Mouse (Mus musculus) kidney, postnatal 0 days (tissue): ENCODE results near the gene Vpreb2. TPM values are rescaled to one million over a fixed set of nuclear protein-coding genes. Genes with fewer than 3 reads are reported as not detected.
"Not testable (repeated sequence)": the region's sequence is repeated elsewhere in the genome, so short reads cannot be mapped to it uniquely, and the experiment has no call there.

ENCODE experiments used
- ATAC-seq: fragments of 200-750 bp; cut with Nextera tagmentation; replicated peaks from 2 replicates; pipeline ENCODE4 v1.8.0; 2017; ENCODE audit warnings: low read depth, moderate number of reproducible peaks, moderate TSS enrichment, moderate library complexity; ENCODE audit not compliant: low FRiP score
- DNase-seq: peaks from one replicate; pipeline ENCODE4 v3.0.0-alpha.2; 2016; ENCODE audit warnings: low spot score
- H3K27ac ChIP-seq: fragments of 300-500 bp; sonication (generic); 2 replicates; pipeline ENCODE4 v1.5.1; 2014; ENCODE audit warnings: mild to moderate bottlenecking
- H3K27me3 ChIP-seq: fragments of 300-500 bp; sonication (generic); 2 replicates; pipeline ENCODE4 v1.6.1; 2014; ENCODE audit warnings: low read length, mixed read lengths; ENCODE audit not compliant: insufficient read depth
- H3K36me3 ChIP-seq: fragments of 300-500 bp; sonication (generic); 2 replicates; pipeline ENCODE4 v1.6.1; 2014; ENCODE audit warnings: low read length, mixed read lengths; ENCODE audit not compliant: insufficient read depth
- H3K4me1 ChIP-seq: fragments of 300-500 bp; sonication (generic); replicated peaks from 2 replicates; pipeline ENCODE4 v1.6.1; 2014; ENCODE audit warnings: antibody characterized with exemption, low read length, mixed read lengths; ENCODE audit not compliant: insufficient read depth
- H3K4me2 ChIP-seq: fragments of 300-500 bp; sonication (generic); 2 replicates; pipeline ENCODE4 v1.6.1; 2014; ENCODE audit warnings: mild to moderate bottlenecking, low read length, moderate library complexity, mixed read lengths
- H3K4me3 ChIP-seq: fragments of 300-500 bp; sonication (generic); replicated peaks from 2 replicates; pipeline ENCODE4 v1.5.1; 2014; ENCODE audit warnings: low read depth, low read length
- H3K9ac ChIP-seq: fragments of 300-500 bp; sonication (generic); 2 replicates; pipeline ENCODE4 v1.6.1; 2014; ENCODE audit warnings: low read depth, low read length
- H3K9me3 ChIP-seq: fragments of 300-500 bp; sonication (generic); replicated peaks from 2 replicates; pipeline ENCODE4 v1.6.1; 2016; ENCODE audit warnings: low read length, inconsistent platforms, mixed read lengths
- CTCF ChIP-seq: IDR thresholded peaks from 2 replicates; pipeline ENCODE4 v1.5.1; 2016; ENCODE audit warnings: antibody characterized with exemption, low read depth, mild to moderate bottlenecking, moderate library complexity
- WGBS: fragments of 180-500 bp; shearing (Covaris S2); extraction: QIAGEN DNeasy Blood & Tissue Kit; methylation state at CpG from one replicate; pipeline ENCODE4 v1.1.7; 2014; 5-methylcytosine and 5-hydroxymethylcytosine counted together
- polyA plus RNA-seq: library from polyadenylated mRNA; unstranded; fragments of >200 nt; fragmentation: Nextera tagmentation; extraction: Ambion mirVana; gene quantifications from 2 replicates; pipeline ENCODE4 v1.2.1, GENCODE M21; 2015

Gene Vpreb2
- polyA plus RNA-seq, 1 experiment from 2014 or later = not detected

DNA sequence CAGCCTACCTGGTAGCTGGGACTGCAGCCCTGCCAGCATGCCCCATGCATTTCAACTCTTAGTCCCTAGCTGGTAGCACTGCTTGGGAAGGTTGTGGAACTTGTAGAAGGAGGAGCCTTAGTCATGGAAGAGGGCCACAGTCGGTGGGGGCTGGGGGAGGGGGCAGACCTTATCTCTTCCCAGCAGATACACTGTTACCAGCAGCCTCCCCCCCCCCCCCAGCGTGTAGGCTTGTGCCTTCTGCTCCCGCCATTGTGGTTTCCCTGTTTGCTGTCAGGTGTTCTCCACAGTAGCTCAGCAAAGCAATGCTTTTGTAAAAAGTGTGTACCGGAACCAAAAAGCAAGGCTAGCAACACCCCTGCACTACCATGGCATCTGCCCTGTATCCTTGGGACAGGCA, 28.6 kb upstream of the Vpreb2 start:
- WGBS = 97% methylated on average over 4 of the region's 4 CpGs
- Histone ChIP-seq H3K4me2 (no peak overlapping the region), H3K9ac (no peak overlapping the region), H3K4me3 (no peak overlapping the region), H3K27ac (no peak overlapping the region), H3K27me3 (no peaks in the 10 kb centered on the region), H3K9me3 (no peaks in the 10 kb centered on the region), H3K36me3 (no peaks in the 10 kb centered on the region), H3K4me1 (no peaks in the 10 kb centered on the region)
- TF ChIP-seq CTCF = no peak
- no peak for ATAC-seq
- DNase-seq = no peak

DNA sequence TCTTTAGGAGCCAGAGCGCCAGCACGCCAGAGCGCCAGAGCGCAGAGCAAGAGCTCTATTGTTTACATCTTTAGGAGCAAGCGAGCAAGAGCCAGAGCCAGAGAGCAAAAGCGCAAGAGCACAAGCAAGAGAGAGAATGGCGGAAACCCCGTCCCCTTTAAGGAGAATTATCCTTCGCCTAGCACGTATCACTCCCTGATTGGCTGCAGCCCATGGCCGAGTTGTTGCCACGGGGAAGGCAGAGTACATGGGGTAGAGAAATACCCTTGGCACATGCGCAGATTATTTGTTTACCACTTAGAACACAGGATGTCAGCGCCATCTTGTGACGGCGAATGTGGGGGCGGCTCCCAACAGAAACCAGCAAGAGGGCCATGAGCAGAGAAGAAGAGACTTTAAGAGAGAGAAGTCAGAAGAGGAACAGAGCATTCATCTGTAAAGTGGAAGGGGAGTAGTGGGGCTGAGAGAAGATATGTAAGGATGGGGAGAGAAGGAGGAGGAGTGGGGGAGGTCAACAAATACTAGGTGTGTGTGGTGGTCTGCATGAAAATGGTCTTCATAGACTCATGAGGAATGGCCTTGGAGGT, 24.1 kb upstream of the Vpreb2 start:
- H3K27ac ChIP-seq, H3K4me2 ChIP-seq, H3K4me3 ChIP-seq, H3K4me1 ChIP-seq, H3K36me3 ChIP-seq, H3K27me3 ChIP-seq, ATAC-seq, H3K9me3 ChIP-seq, H3K9ac ChIP-seq, DNase-seq: not testable (repeated sequence)
- WGBS = 99% methylated on average over 16 of the region's 17 CpGs

DNA sequence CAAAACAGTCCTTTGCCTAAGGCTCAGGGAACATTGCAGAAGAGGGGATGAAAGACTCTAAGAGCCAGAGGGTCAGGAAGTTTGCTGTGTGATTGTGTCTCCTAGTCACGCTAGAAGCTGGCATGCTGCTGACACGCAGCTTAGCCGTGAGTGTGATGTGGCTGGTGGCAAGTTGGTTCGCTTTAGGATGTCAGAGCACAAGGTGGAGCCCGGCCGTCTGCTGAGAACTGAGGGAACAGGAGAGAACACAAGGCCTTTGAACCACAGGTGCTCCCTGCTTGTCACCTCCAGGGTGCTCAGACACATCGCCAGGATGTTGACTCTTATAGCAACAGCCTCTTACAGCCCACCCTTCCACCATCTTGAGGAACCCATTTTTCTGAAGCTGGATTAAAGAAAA, 18.1 kb upstream of the Vpreb2 start:
- no peak for TF ChIP-seq CTCF
- no peak overlapping the region for H3K27ac ChIP-seq
- ATAC-seq = no peak
- no peaks in the 10 kb centered on the region for H3K27me3 ChIP-seq
- H3K9ac ChIP-seq = no peak overlapping the region
- 79% methylated on average over 7 of the region's 7 CpGs for WGBS
- H3K36me3 ChIP-seq = no peaks in the 10 kb centered on the region
- H3K4me2 ChIP-seq = no peak overlapping the region
- DNase-seq = no peak
- no peaks in the 10 kb centered on the region for H3K4me1 ChIP-seq
- no peak overlapping the region for H3K4me3 ChIP-seq
- no peaks in the 10 kb centered on the region for H3K9me3 ChIP-seq

DNA sequence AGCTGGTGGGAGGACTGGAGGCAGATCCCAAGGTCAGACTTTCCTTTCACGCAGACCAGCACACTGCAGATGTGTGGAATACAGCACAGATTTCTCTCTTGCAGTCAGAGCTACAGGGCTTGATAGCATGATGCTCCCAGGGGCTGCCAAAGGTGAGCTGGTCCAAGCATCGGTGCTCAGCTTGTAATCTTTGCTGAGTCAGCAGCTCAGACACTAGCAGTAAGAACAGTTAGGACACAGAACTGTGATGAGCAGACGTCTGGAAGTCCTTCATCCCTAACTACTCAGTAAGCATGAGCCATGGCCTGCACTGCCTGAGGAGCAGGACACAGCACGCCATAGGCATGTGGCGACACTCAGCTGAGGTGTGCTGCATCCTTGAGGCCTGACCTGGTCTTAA, 8.4 kb upstream of the Vpreb2 start:
- 72% methylated on average over 5 of the region's 5 CpGs for WGBS
- Histone ChIP-seq H3K27ac (no peak overlapping the region), H3K27me3 (no peaks in the 10 kb centered on the region), H3K4me3 (no peak overlapping the region), H3K9ac (no peak overlapping the region), H3K4me2 (no peak overlapping the region), H3K36me3 (no peaks in the 10 kb centered on the region), H3K9me3 (no peaks in the 10 kb centered on the region), H3K4me1 (no peaks in the 10 kb centered on the region)
- no peak for DNase-seq
- TF ChIP-seq CTCF = no peak
- ATAC-seq = no peak

DNA sequence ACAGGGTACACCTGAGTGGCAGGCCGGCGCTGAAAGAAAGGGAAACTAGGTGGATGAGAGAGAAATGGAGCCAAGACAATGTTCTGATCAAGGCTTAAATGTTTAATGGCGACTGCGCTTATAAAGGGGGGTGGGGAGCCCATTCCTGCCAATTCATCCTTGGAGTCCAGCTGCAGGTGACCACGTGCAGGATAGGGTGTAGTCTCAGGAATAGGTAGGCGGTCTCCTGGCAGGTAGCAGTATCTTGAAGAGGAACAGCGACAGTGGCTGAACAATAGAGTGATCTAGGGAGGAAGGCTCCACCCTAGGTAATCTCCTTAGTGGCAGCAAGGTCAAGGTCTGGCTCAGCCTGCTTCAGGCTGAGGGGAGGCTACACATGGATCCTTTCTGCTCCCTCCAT, 2.4 kb upstream of the Vpreb2 start:
- not testable (repeated sequence) for H3K36me3 ChIP-seq, H3K4me2 ChIP-seq, DNase-seq, ATAC-seq, H3K27ac ChIP-seq, H3K4me1 ChIP-seq, H3K27me3 ChIP-seq, H3K9me3 ChIP-seq, H3K4me3 ChIP-seq, H3K9ac ChIP-seq
- WGBS = 76% methylated on average over 7 of the region's 7 CpGs

DNA sequence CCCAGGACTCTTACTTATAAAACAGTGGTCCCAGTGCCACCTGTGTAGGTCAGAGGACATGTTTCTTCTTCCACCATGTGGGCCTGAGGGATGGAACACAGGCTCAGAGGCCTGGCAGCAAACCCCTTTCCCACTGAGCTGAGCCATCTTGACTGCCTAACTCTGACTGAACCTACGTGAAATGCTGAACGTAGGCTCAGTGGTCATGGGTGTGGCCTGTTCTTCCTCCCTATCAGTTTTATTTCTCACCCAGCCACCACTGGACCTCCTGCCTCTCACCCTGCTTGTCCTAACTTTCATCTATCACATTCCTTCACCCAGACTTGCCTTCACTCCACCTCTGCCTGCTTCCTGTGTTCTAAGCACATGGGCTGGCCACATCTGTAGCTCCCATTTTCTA, 3.0 kb downstream of the Vpreb2 start:
- H3K9me3 ChIP-seq = no peaks in the 10 kb centered on the region
- H3K27me3 ChIP-seq = no peaks in the 10 kb centered on the region
- no peak for ATAC-seq
- H3K27ac ChIP-seq = no peak overlapping the region
- H3K4me3 ChIP-seq = no peak overlapping the region
- TF ChIP-seq CTCF = no peak
- no peak for DNase-seq
- no peak overlapping the region for H3K9ac ChIP-seq
- H3K4me2 ChIP-seq = no peak overlapping the region
- H3K4me1 ChIP-seq = no peaks in the 10 kb centered on the region
- H3K36me3 ChIP-seq = no peaks in the 10 kb centered on the region
- WGBS = 82% methylated on average over 2 of the region's 2 CpGs

DNA sequence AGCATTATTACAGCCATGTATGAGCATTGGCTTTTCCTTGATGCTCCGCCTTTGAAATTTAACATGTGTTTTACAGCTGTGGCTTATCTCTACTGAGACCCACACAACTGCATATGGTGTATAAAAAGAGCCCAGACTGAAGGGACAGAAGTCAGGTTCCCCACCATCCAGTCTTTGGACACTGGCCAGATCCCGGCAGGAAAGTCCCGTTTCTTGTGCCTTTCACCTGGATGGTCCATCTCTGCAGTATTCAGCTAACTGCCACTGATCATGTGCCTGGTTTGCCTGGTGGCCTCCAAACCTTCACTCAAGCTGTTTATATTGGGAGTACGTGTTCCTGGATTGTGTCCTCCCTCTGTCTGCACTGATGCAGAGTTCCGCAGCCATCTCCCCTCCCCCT, 4.0 kb downstream of the Vpreb2 start:
- H3K36me3 ChIP-seq = no peaks in the 10 kb centered on the region
- no peak overlapping the region for H3K4me2 ChIP-seq
- no peaks in the 10 kb centered on the region for H3K9me3 ChIP-seq
- no peak overlapping the region for H3K27ac ChIP-seq
- DNase-seq (no peak), ATAC-seq (no peak)
- no peak for TF ChIP-seq CTCF
- no peaks in the 10 kb centered on the region for H3K4me1 ChIP-seq
- 51% methylated on average over 5 of the region's 5 CpGs for WGBS
- no peak overlapping the region for H3K9ac ChIP-seq
- no peak overlapping the region for H3K4me3 ChIP-seq
- H3K27me3 ChIP-seq = no peaks in the 10 kb centered on the region
